Mouse (Mus musculus): ENCODE data around the gene Piezo1.

DNA sequence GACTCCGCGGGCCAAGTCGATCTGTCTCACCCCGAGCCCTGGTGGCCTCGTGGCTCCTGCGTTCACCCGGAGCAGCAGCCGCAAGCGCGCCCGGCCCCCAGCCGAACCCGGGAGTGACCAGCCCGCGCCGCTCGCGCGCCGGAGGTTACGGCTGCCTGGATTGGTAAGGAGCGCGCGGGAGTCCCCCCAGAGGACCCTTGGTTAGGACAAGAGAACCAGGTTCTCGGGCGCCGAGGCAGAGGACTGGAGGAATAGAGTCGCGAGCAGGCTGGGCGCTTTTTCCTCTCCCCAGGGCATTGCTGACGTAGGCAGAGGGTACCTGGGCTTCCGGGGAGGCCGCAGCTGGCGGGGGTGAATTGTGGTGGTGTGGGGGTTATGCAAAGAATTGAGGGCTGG is 17.0 kb upstream of the Piezo1 start:
- TF ChIP-seq CTCF (IDR thresholded peaks at IDR 0.05; ENCODE audit: low read depth, low read length) (no peak), GATA2 (IDR thresholded peaks at IDR 0.05; ENCODE audit: borderline replicate concordance, low read depth, low read length) (no peak), GATA1 (IDR thresholded peaks at IDR 0.05; ENCODE audit: borderline replicate concordance, low read length) (no peak), POLR2AphosphoS5 (IDR thresholded peaks at IDR 0.05; ENCODE audit: insufficient replicate concordance, low read depth, low read length) (no peak), TAL1 (conservative IDR thresholded peaks at IDR 0.05; ENCODE audit: low read depth, low read length) (no peak)

All from G1E (cell line).